Comparison of ENCODE assay signal across 8 mouse cellular contexts in the genomic region with DNA sequence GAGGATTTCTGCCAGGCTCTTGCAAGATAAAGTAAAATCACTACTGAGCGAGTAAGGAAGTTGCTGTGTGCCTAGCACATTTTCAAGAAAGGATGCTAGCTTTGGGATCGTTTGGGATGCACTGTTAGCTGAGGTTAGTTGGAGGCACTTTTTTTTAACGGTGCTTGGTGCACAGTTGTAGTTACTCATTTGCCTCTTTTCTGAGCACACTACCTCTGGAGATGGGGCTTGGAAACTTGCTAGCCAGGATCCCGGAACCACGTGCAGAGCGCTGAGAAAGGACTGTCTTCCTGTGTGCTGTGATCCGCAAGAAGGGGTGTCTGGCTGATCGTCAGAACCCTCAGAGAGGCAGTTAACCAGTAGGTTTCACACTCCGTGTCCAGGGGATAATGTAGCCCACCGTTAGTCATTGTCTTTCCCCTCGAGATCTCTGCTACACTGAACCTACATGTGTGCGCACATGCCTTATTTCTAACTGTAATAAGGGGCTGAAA. TPM values are rescaled to one million over a fixed set of nuclear protein-coding genes. Genes with fewer than 3 reads are reported as not detected.
DNase-seq lines count a peak whose midpoint lies in the region; ATAC-seq lines count a peak whose summit lies in the region.

No protein-coding gene starts in this region.

- no peak for ATAC-seq in heart, embryonic 12.5 days (ENCODE audit: insufficient number of reproducible peaks, low FRiP score)
- peak; percentile 33; the same call in 1 of the 2 replicates for ATAC-seq in intestine, embryonic 15.5 days
- no peak for ATAC-seq in midbrain, embryonic 12.5 days (ENCODE audit: low FRiP score, low read depth)

- no peaks in the 10 kb centered on the region for H3K36me3 ChIP-seq in heart, embryonic 12.5 days
- H3K36me3 ChIP-seq in intestine, embryonic 15.5 days, result no peaks in the 10 kb centered on the region
- no peaks in the 10 kb centered on the region for H3K36me3 ChIP-seq in midbrain, embryonic 12.5 days

- intact Hi-C loops in heart, postnatal 25 days (cut with DNase I), result no loop called here

- H3K27ac ChIP-seq in heart, embryonic 12.5 days (ENCODE audit: poor library complexity, severe bottlenecking), result no peak overlapping the region
- no peak overlapping the region for H3K27ac ChIP-seq in intestine, embryonic 15.5 days
- H3K27ac ChIP-seq in midbrain, embryonic 12.5 days (replicated peaks), result no peak overlapping the region

- DNase-seq in heart, postnatal 25 days (ENCODE audit: low spot score), result no peak
- DNase-seq in embryo, embryonic 10.5 days (ENCODE audit: low spot score), result peak; percentile 44
- DNase-seq in spleen, adult 12 weeks (ENCODE audit: low spot score), result no peak
- DNase-seq in urinary bladder, postnatal 10 days (ENCODE audit: low spot score), result no peak
- no peak for DNase-seq in layer of hippocampus, postnatal 14 days (ENCODE audit: low spot score in 2 of 2)

- WGBS in heart, embryonic 12.5 days, result 19% methylated on average over 12 of the region's 12 CpGs
- 15% methylated on average over 12 of the region's 12 CpGs for WGBS in intestine, embryonic 15.5 days
- WGBS in midbrain, embryonic 12.5 days, result 16% methylated on average over 12 of the region's 12 CpGs

- peak overlapping the region; percentile 53 for H3K4me3 ChIP-seq in heart, embryonic 12.5 days
- H3K4me3 ChIP-seq in intestine, embryonic 15.5 days (replicated peaks), result peak overlapping the region; percentile 43
- peak overlapping the region; percentile 44 for H3K4me3 ChIP-seq in midbrain, embryonic 12.5 days

- H3K9ac ChIP-seq in heart, embryonic 12.5 days, result peak overlapping the region; percentile 37; the same call in 1 of the 2 replicates
- no peak overlapping the region for H3K9ac ChIP-seq in intestine, embryonic 15.5 days
- H3K9ac ChIP-seq in midbrain, embryonic 12.5 days (replicated peaks), result no peak overlapping the region; the same call in 1 of the 2 replicates

- H3K9me3 ChIP-seq in heart, embryonic 12.5 days (replicated peaks), result no peaks in the 10 kb centered on the region
- H3K9me3 ChIP-seq in intestine, embryonic 15.5 days, result no peaks in the 10 kb centered on the region
- no peaks in the 10 kb centered on the region for H3K9me3 ChIP-seq in midbrain, embryonic 12.5 days

- peaks cover 11% of the 10 kb centered on the region for H3K4me1 ChIP-seq in heart, embryonic 12.5 days (replicated peaks)
- peaks cover 4% of the 10 kb centered on the region for H3K4me1 ChIP-seq in intestine, embryonic 15.5 days (replicated peaks)
- peaks cover 14% of the 10 kb centered on the region for H3K4me1 ChIP-seq in midbrain, embryonic 12.5 days

- peak overlapping the region; percentile 94 for H3K4me2 ChIP-seq in heart, embryonic 12.5 days
- peak overlapping the region; percentile 95 for H3K4me2 ChIP-seq in intestine, embryonic 15.5 days (replicated peaks)
- H3K4me2 ChIP-seq in midbrain, embryonic 12.5 days (replicated peaks), result peak overlapping the region; percentile 75

- H3K27me3 ChIP-seq in heart, embryonic 12.5 days (replicated peaks), result peaks cover 43% of the 10 kb centered on the region
- H3K27me3 ChIP-seq in intestine, embryonic 15.5 days (replicated peaks), result 0 out of 2 replicates have a peak, but pooled peaks cover 2% of the 10 kb centered on the region
- peaks cover 24% of the 10 kb centered on the region for H3K27me3 ChIP-seq in midbrain, embryonic 12.5 days

RNA-seq across cellular contexts. Expression of a gene that starts 0.6 kb away (rescaled TPM):
- polyA plus RNA-seq in heart, embryonic 12.5 days (2016; fragmentation: Nextera tagmentation; extraction: Ambion mirVana), result 0.61 and 0.77 TPM in 2 replicates
- total RNA-seq in heart, postnatal 25 days (2021), result not detected
- 4.4 and 5.2 TPM in 2 replicates for polyA plus RNA-seq in intestine, embryonic 15.5 days (2015; fragmentation: Nextera tagmentation; extraction: Ambion mirVana)
- 0.57 and 0.72 TPM in 2 replicates for polyA plus RNA-seq in midbrain, embryonic 12.5 days (2016; fragmentation: Nextera tagmentation; extraction: Ambion mirVana)
- total RNA-seq in layer of hippocampus, postnatal 14 days (2021), result 10 to 100 TPM; 34.1 to 47.0 TPM
